Mouse (Mus musculus) adrenal gland, adult 8-10 months (tissue): ENCODE results near the gene Klc4. TPM values are rescaled to one million over a fixed set of nuclear protein-coding genes. Genes with fewer than 3 reads are reported as not detected.

Experiments
- DNase-seq: peaks from one replicate; pipeline ENCODE4 v3.0.0; 2022
- total RNA-seq, 4 experiments: library from RNA; stranded (reverse); gene quantifications; 2 replicates each; pipeline ENCODE4 v1.2.4; 2022

The Klc4 gene
- total RNA-seq, 4 experiments from 2014 or later: 42.3 to 59.8 (median 53.2) TPM

GRCm38 (mm10) chr17:46619683-46620357, 26.0 kb downstream of the Klc4 start:
- no peak for DNase-seq

- DNase-seq: no peak
These were observed 26.8 kb downstream of the Klc4 start for GRCm38 (mm10) chr17:46618769-46619682.

- no peak for DNase-seq
These were observed 27.4 kb downstream of the Klc4 start for GRCm38 (mm10) chr17:46618394-46618768.

GRCm38 (mm10) chr17:46617799-46618198, 28.0 kb downstream of the Klc4 start:
- no peak for DNase-seq

GRCm38 (mm10) chr17:46613229-46613628, 32.6 kb downstream of the Klc4 start:
- no peak for DNase-seq

- no peak for DNase-seq
These were observed 33.0 kb downstream of the Klc4 start for GRCm38 (mm10) chr17:46612820-46613219.

GRCm38 (mm10) chr17:46612189-46612588, 33.6 kb downstream of the Klc4 start:
- no peak for DNase-seq

- no peak for DNase-seq
These were observed 34.5 kb downstream of the Klc4 start for GRCm38 (mm10) chr17:46611316-46611715.

- no peak for DNase-seq
These were observed 35.9 kb downstream of the Klc4 start for GRCm38 (mm10) chr17:46609721-46610514.

- no peak for DNase-seq
These were observed 39.8 kb downstream of the Klc4 start for GRCm38 (mm10) chr17:46605987-46606386.

GRCm38 (mm10) chr17:46605126-46605525, 40.7 kb downstream of the Klc4 start:
- no peak for DNase-seq

- no peak for DNase-seq
These were observed 42.6 kb downstream of the Klc4 start for GRCm38 (mm10) chr17:46603229-46603628.

GRCm38 (mm10) chr17:46602212-46602611, 43.6 kb downstream of the Klc4 start:
- no peak for DNase-seq

- no peak for DNase-seq
These were observed 45.3 kb downstream of the Klc4 start for GRCm38 (mm10) chr17:46600569-46600968.

- no peak for DNase-seq
These were observed 46.9 kb downstream of the Klc4 start for GRCm38 (mm10) chr17:46598963-46599362.

- no peak for DNase-seq
These were observed 47.9 kb downstream of the Klc4 start for GRCm38 (mm10) chr17:46597956-46598355.

- DNase-seq: no peak
These were observed 50.5 kb downstream of the Klc4 start for GRCm38 (mm10) chr17:46595336-46595735.

GRCm38 (mm10) chr17:46594606-46595005, 51.2 kb downstream of the Klc4 start:
- no peak for DNase-seq

- DNase-seq: no peak
These were observed 52.7 kb downstream of the Klc4 start for GRCm38 (mm10) chr17:46593124-46593523.

- DNase-seq: no peak
These were observed 54.4 kb downstream of the Klc4 start for GRCm38 (mm10) chr17:46591406-46591805.

GRCm38 (mm10) chr17:46590439-46590838, 55.4 kb downstream of the Klc4 start:
- no peak for DNase-seq

GRCm38 (mm10) chr17:46589635-46590314, 56.0 kb downstream of the Klc4 start:
- DNase-seq: no peak
